Mouse (Mus musculus): ENCODE measurements around the gene Bcl2l14. TPM values are rescaled to one million over a fixed set of nuclear protein-coding genes. Genes with fewer than 3 reads are reported as not detected.

The Bcl2l14 gene
- polyA plus RNA-seq (2012; rRNA removed) (0.03 and 0.08 TPM in 2 replicates), polyA plus RNA-seq (2014; fragmentation: Nextera tagmentation; extraction: Ambion mirVana) (0.10 TPM in 1 of 2 replicates, not detected in the other)

- H3K27me3 ChIP-seq (ENCODE audit: control insufficient read depth, insufficient read depth, low read length): no peaks in the 10 kb centered on the region
- H3K9me3 ChIP-seq (ENCODE audit: control insufficient read depth, low read length): no peaks in the 10 kb centered on the region
- 65% methylated on average over 4 of the region's 4 CpGs for WGBS (ENCODE audit: insufficient replicate concordance)
- H3K9ac ChIP-seq (replicated peaks): no peak within 1 kb of the TSS
- no peak within 1 kb of the TSS for H3K4me2 ChIP-seq (ENCODE audit: low read depth)
- DNase-seq (ENCODE audit: low read depth in 3 of 3, low spot score in 3 of 3): no peak
- no peak for ATAC-seq (ENCODE audit: insufficient read depth)
- TF ChIP-seq EP300 (IDR thresholded peaks at IDR 0.05; ENCODE audit: low read depth) (no peak), CTCF (IDR thresholded peaks at IDR 0.05; ENCODE audit: low read depth) (no peak)
- no peak within 1 kb of the TSS for H3K4me3 ChIP-seq (ENCODE audit: insufficient read depth in 1 of 2, low read depth in 2 of 2, low read length in 2 of 2)
- H3K36me3 ChIP-seq (replicated peaks; ENCODE audit: control insufficient read depth, insufficient read depth, low read depth): no peaks in the 10 kb centered on the region
- H3K4me1 ChIP-seq (replicated peaks; ENCODE audit: control insufficient read depth in 2 of 2, insufficient read depth in 2 of 2, low read length in 1 of 2): no peaks in the 10 kb centered on the region
- no peak within 1 kb of the TSS for H3K27ac ChIP-seq
These were observed at the start of gene Bcl2l14 for GRCm38 (mm10) chr6:134396018-134396417. Gene Bcl2l14 (plus strand): TSS chr6:134396318.

GRCm38 (mm10) chr6:134348526-134349067 lies 47.5 kb upstream of the Bcl2l14 start:
- no peak for DNase-seq (ENCODE audit: low read depth in 3 of 3, low spot score in 3 of 3)
- ATAC-seq (ENCODE audit: insufficient read depth): no peak
- no peak overlapping the region for H3K4me3 ChIP-seq (ENCODE audit: insufficient read depth in 1 of 2, low read depth in 2 of 2, low read length in 2 of 2)
- WGBS (ENCODE audit: insufficient replicate concordance): 74% methylated on average over 7 of the region's 7 CpGs
- H3K9me3 ChIP-seq (ENCODE audit: control insufficient read depth, low read length): no peaks in the 10 kb centered on the region
- no peaks in the 10 kb centered on the region for H3K27me3 ChIP-seq (ENCODE audit: control insufficient read depth, insufficient read depth, low read length)
- H3K4me1 ChIP-seq (replicated peaks; ENCODE audit: control insufficient read depth in 2 of 2, insufficient read depth in 2 of 2, low read length in 1 of 2): no peaks in the 10 kb centered on the region; a peak in 1 of 4 replicates
- no peak overlapping the region for H3K27ac ChIP-seq
- TF ChIP-seq CTCF (IDR thresholded peaks at IDR 0.05; ENCODE audit: low read depth): no peak
- TF ChIP-seq EP300 (IDR thresholded peaks at IDR 0.05; ENCODE audit: low read depth): no peak
- no peaks in the 10 kb centered on the region for H3K36me3 ChIP-seq (replicated peaks; ENCODE audit: control insufficient read depth, insufficient read depth, low read depth)
- no peak overlapping the region for H3K4me2 ChIP-seq (ENCODE audit: low read depth)
- H3K9ac ChIP-seq (replicated peaks): no peak overlapping the region

GRCm38 (mm10) chr6:134352881-134353280 lies 43.2 kb upstream of the Bcl2l14 start:
- H3K27me3 ChIP-seq (ENCODE audit: control insufficient read depth, insufficient read depth, low read length): no peaks in the 10 kb centered on the region
- H3K9me3 ChIP-seq (ENCODE audit: control insufficient read depth, low read length): no peaks in the 10 kb centered on the region
- DNase-seq (ENCODE audit: low read depth in 3 of 3, low spot score in 3 of 3): no peak
- TF ChIP-seq CTCF (IDR thresholded peaks at IDR 0.05; ENCODE audit: low read depth) (no peak), EP300 (IDR thresholded peaks at IDR 0.05; ENCODE audit: low read depth) (no peak)
- no peak overlapping the region for H3K9ac ChIP-seq (replicated peaks)
- no peak overlapping the region for H3K4me3 ChIP-seq (ENCODE audit: insufficient read depth in 1 of 2, low read depth in 2 of 2, low read length in 2 of 2)
- ATAC-seq (ENCODE audit: insufficient read depth): no peak
- no peaks in the 10 kb centered on the region for H3K36me3 ChIP-seq (replicated peaks; ENCODE audit: control insufficient read depth, insufficient read depth, low read depth)
- no peaks in the 10 kb centered on the region for H3K4me1 ChIP-seq (replicated peaks; ENCODE audit: control insufficient read depth in 2 of 2, insufficient read depth in 2 of 2, low read length in 1 of 2)
- H3K27ac ChIP-seq: no peak overlapping the region
- 68% methylated on average over 6 of the region's 6 CpGs for WGBS (ENCODE audit: insufficient replicate concordance)
- H3K4me2 ChIP-seq (ENCODE audit: low read depth): no peak overlapping the region

GRCm38 (mm10) chr6:134353751-134354150 lies 42.4 kb upstream of the Bcl2l14 start:
- WGBS (ENCODE audit: insufficient replicate concordance): 62% methylated on average over 4 of the region's 4 CpGs

GRCm38 (mm10) chr6:134357570-134357969 lies 38.5 kb upstream of the Bcl2l14 start:
- Histone ChIP-seq H3K4me1 (replicated peaks; ENCODE audit: control insufficient read depth in 2 of 2, insufficient read depth in 2 of 2, low read length in 1 of 2) (no peaks in the 10 kb centered on the region), H3K36me3 (replicated peaks; ENCODE audit: control insufficient read depth, insufficient read depth, low read depth) (no peaks in the 10 kb centered on the region), H3K4me2 (ENCODE audit: low read depth) (no peak overlapping the region), H3K27me3 (ENCODE audit: control insufficient read depth, insufficient read depth, low read length) (no peaks in the 10 kb centered on the region), H3K4me3 (ENCODE audit: insufficient read depth in 1 of 2, low read depth in 2 of 2, low read length in 2 of 2) (no peak overlapping the region), H3K9ac (replicated peaks) (no peak overlapping the region), H3K27ac (no peak overlapping the region), H3K9me3 (ENCODE audit: control insufficient read depth, low read length) (no peaks in the 10 kb centered on the region)
- DNase-seq (ENCODE audit: low read depth in 3 of 3, low spot score in 3 of 3) (no peak), ATAC-seq (ENCODE audit: insufficient read depth) (no peak)
- TF ChIP-seq CTCF (IDR thresholded peaks at IDR 0.05; ENCODE audit: low read depth) (no peak), EP300 (IDR thresholded peaks at IDR 0.05; ENCODE audit: low read depth) (no peak)
- 69% methylated on average over 6 of the region's 6 CpGs for WGBS (ENCODE audit: insufficient replicate concordance)

More at GRCm38 (mm10) chr6:134353751-134354150, 42.4 kb upstream of the Bcl2l14 start:
- Histone ChIP-seq H3K36me3 (replicated peaks; ENCODE audit: control insufficient read depth, insufficient read depth, low read depth) (no peaks in the 10 kb centered on the region), H3K4me2 (ENCODE audit: low read depth) (no peak overlapping the region), H3K9me3 (ENCODE audit: control insufficient read depth, low read length) (no peaks in the 10 kb centered on the region), H3K4me3 (ENCODE audit: insufficient read depth in 1 of 2, low read depth in 2 of 2, low read length in 2 of 2) (no peak overlapping the region), H3K27ac (no peak overlapping the region), H3K4me1 (replicated peaks; ENCODE audit: control insufficient read depth in 2 of 2, insufficient read depth in 2 of 2, low read length in 1 of 2) (no peaks in the 10 kb centered on the region), H3K9ac (replicated peaks) (no peak overlapping the region), H3K27me3 (ENCODE audit: control insufficient read depth, insufficient read depth, low read length) (no peaks in the 10 kb centered on the region)
- TF ChIP-seq CTCF (IDR thresholded peaks at IDR 0.05; ENCODE audit: low read depth): no peak
- no peak for TF ChIP-seq EP300 (IDR thresholded peaks at IDR 0.05; ENCODE audit: low read depth)
- DNase-seq (ENCODE audit: low read depth in 3 of 3, low spot score in 3 of 3) (no peak), ATAC-seq (ENCODE audit: insufficient read depth) (no peak)

Data from liver, embryonic 14.5 days (tissue).